Mouse (Mus musculus): ENCODE data around the gene Apol9a. TPM values are rescaled to one million over a fixed set of nuclear protein-coding genes. Genes with fewer than 3 reads are reported as not detected.

Gene Apol9a
- polyA plus RNA-seq, 1 experiment from 2014 or later, result 33.1 TPM

DNA sequence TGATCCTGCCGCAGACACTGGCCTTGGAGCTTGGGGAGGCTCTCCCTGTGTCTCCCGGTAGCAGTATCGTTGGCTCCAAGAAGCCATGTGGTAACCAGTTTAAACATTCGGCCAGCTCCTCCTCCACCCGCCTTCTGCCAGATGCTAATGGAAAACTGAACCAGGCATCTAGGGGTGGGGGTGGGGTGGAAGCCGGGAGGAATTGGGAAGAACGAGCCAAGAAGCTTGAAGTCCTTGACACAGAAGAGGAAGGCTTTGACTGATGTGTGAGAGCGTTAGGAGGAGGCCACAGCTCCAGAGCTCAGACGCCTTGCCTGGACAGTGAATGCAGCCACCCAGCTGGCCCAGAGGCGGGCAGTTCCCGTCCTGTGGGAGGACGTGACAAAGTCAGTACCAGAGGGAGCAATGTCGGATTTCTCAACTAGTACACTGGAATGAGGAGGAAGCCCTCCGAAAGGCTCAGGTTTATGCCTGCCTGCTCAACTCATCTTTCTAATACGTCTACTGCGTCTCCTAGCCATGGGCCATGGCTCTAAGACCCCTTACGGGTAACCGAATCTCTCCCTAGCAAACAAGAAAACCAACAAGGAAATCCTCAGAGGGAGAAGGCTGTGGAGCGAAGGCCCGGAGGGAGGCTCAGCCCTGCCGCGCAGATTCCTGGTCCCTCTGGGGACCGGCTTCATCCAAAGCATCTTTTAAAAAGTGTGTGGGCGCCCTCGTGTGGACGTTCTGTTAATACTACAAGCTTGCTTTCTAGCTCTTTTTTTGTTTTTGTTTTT is 44.0 kb downstream of the Apol9a start:
- 6% methylated on average over 26 of the region's 26 CpGs for WGBS
- Histone ChIP-seq H3K9me3 (ENCODE audit: control insufficient read depth) (no peaks in the 10 kb centered on the region), H3K4me2 (replicated peaks; ENCODE audit: low read depth) (peak overlapping the region; percentile 58), H3K27ac (ENCODE audit: low read depth, low read length) (peak overlapping the region; percentile 83), H3K27me3 (replicated peaks; ENCODE audit: control insufficient read depth, insufficient read depth, low read length) (no peaks in the 10 kb centered on the region; the same call in 1 of the 2 replicates), H3K36me3 (ENCODE audit: control insufficient read depth, insufficient read depth) (no peaks in the 10 kb centered on the region), H3K4me1 (replicated peaks; ENCODE audit: control insufficient read depth, insufficient read depth, low read length) (0 out of 2 replicates have a peak, but pooled peaks cover 2% of the 10 kb centered on the region), H3K4me3 (ENCODE audit: low read depth, low read length) (peak overlapping the region; percentile 14; the same call in 1 of the 2 replicates), H3K9ac (ENCODE audit: low read depth, low read length) (peak overlapping the region; percentile 37)
- ATAC-seq, result peak; percentile 26; the same call in 1 of the 2 replicates
- TF ChIP-seq CTCF (IDR thresholded peaks at IDR 0.05; ENCODE audit: low read depth), result peak; percentile 77

DNA sequence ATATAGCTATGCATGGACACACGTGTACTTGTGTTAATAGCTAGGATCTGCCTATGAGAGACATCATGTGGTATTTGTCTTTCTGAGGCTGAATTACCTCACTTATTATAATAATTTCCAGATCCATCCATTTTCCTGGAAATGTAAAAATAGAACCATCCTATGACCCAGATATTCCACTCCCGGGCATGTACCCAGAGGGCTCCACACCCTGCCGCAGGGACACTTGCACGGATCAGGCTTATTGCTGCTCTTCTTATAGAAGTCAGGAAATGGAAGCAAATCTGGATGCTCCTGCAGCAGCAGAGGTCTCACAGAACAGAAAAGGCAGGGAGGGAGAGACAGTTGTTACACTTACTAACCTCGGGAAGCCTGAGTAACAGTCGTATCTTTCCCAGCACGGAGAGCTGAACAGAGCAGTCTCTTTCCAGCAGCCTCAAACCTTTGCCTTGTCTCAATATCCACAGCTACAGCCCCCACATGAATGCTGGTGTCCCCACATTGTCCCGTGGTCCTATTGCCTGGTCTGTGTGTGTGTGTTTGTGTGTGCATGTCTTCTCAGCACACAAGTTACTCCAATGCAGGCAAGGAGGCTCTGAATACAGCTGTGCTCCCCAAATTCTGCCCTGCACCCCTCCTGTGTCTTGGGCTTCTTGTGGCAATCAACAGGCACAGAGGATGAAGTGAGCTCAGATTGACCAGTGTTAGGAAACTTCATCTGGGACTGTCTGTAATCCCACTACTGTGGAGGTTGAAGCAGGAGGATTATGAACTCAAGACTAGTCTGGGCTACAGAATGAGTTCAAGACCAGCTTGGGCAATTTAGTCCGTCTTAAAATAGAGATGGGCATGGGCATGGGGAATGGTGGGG is 45.0 kb downstream of the Apol9a start:
- Histone ChIP-seq H3K4me3 (ENCODE audit: low read depth, low read length) (no peak overlapping the region), H3K36me3 (ENCODE audit: control insufficient read depth, insufficient read depth) (no peaks in the 10 kb centered on the region), H3K9me3 (ENCODE audit: control insufficient read depth) (no peaks in the 10 kb centered on the region), H3K4me2 (replicated peaks; ENCODE audit: low read depth) (no peak overlapping the region), H3K4me1 (replicated peaks; ENCODE audit: control insufficient read depth, insufficient read depth, low read length) (0 out of 2 replicates have a peak, but pooled peaks cover 2% of the 10 kb centered on the region), H3K27ac (ENCODE audit: low read depth, low read length) (0 out of 2 replicates have a peak overlapping the region, but pooled peaks have one; percentile 83), H3K27me3 (replicated peaks; ENCODE audit: control insufficient read depth, insufficient read depth, low read length) (no peaks in the 10 kb centered on the region; the same call in 1 of the 2 replicates), H3K9ac (ENCODE audit: low read depth, low read length) (no peak overlapping the region)
- TF ChIP-seq CTCF (IDR thresholded peaks at IDR 0.05; ENCODE audit: low read depth), result no peak
- WGBS, result 58% methylated on average over 9 of the region's 9 CpGs
- no peak for ATAC-seq

DNA sequence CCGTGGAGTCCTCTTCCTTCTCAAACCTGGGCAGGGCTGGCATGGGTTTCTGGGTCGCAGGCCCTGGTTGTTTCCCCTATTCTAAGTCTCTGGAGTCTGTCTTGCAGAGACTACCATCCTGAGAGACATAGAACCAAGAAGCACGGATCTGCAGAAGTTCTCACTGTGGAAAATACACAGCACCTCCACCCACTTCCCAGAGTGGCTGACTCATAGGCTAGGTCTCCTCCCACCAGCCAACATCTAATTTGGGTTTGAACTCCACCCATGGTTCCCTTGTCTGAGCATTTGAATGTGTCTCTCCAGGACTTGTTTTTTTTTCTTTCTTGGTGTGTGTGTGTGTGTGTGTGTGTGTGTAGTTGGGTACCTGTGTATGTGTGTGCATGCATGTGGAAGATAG is 46.9 kb downstream of the Apol9a start:
- H3K27ac ChIP-seq (ENCODE audit: low read depth, low read length), result no peak overlapping the region
- no peaks in the 10 kb centered on the region for H3K9me3 ChIP-seq (ENCODE audit: control insufficient read depth)
- 68% methylated on average over 3 of the region's 3 CpGs for whole genome bisulfite sequencing
- no peaks in the 10 kb centered on the region for H3K36me3 ChIP-seq (ENCODE audit: control insufficient read depth, insufficient read depth)
- no peak overlapping the region for H3K4me2 ChIP-seq (replicated peaks; ENCODE audit: low read depth)
- no peak overlapping the region for H3K4me3 ChIP-seq (ENCODE audit: low read depth, low read length)
- TF ChIP-seq CTCF (IDR thresholded peaks at IDR 0.05; ENCODE audit: low read depth), result no peak
- 0 out of 2 replicates have a peak, but pooled peaks cover 2% of the 10 kb centered on the region for H3K4me1 ChIP-seq (replicated peaks; ENCODE audit: control insufficient read depth, insufficient read depth, low read length)
- ATAC-seq, result no peak
- H3K9ac ChIP-seq (ENCODE audit: low read depth, low read length), result no peak overlapping the region
- H3K27me3 ChIP-seq (replicated peaks; ENCODE audit: control insufficient read depth, insufficient read depth, low read length), result no peaks in the 10 kb centered on the region; the same call in 1 of the 2 replicates

DNA sequence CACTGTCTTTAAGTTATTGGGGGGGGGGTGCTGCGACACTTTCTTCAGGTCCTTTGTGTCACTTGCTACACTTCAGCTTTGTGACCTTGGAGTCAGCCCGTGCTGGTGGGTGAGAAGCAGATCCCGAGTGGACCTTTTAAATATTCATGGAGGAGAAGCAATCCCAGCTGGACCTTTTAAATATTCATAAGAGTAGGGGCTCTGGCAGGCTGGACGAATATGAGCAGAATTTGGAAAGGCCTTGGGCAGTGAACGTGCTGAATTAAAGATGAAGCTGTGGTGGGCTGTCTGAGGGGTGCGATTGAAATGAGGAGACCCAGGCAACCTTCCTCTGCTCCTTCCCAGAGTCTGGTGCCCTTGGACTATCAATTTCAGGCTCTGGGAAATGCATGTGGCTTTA is 47.4 kb downstream of the Apol9a start:
- H3K9me3 ChIP-seq (ENCODE audit: control insufficient read depth), result no peaks in the 10 kb centered on the region
- H3K4me2 ChIP-seq (replicated peaks; ENCODE audit: low read depth), result no peak overlapping the region
- H3K4me3 ChIP-seq (ENCODE audit: low read depth, low read length), result no peak overlapping the region
- no peak for TF ChIP-seq CTCF (IDR thresholded peaks at IDR 0.05; ENCODE audit: low read depth)
- H3K9ac ChIP-seq (ENCODE audit: low read depth, low read length), result no peak overlapping the region
- H3K4me1 ChIP-seq (replicated peaks; ENCODE audit: control insufficient read depth, insufficient read depth, low read length), result 0 out of 2 replicates have a peak, but pooled peaks cover 2% of the 10 kb centered on the region
- 61% methylated on average over 6 of the region's 6 CpGs for WGBS
- no peaks in the 10 kb centered on the region for H3K36me3 ChIP-seq (ENCODE audit: control insufficient read depth, insufficient read depth)
- no peak for ATAC-seq
- no peaks in the 10 kb centered on the region; the same call in 1 of the 2 replicates for H3K27me3 ChIP-seq (replicated peaks; ENCODE audit: control insufficient read depth, insufficient read depth, low read length)
- no peak overlapping the region for H3K27ac ChIP-seq (ENCODE audit: low read depth, low read length)

DNA sequence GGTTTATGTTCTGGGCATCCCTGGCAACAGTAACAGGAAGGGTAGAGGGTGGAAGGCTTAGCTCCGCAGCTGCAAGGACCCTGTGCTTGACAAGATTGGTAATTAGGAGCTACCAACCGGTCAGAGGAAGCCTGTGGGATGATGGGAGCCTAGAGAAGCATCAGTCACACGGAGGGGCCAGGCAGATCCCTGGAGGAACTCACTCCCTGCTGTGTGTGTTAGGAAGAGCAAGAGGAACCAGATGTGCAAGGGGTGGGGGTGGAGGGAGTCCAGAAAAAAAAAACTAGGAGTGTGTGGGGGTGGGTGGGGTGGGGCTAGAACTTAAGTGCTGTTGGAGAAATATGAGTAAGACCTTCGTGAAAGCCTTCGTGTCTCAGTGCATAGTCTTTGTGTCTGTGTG is 48.0 kb downstream of the Apol9a start:
- no peaks in the 10 kb centered on the region; the same call in 1 of the 2 replicates for H3K27me3 ChIP-seq (replicated peaks; ENCODE audit: control insufficient read depth, insufficient read depth, low read length)
- no peak for ATAC-seq

DNA sequence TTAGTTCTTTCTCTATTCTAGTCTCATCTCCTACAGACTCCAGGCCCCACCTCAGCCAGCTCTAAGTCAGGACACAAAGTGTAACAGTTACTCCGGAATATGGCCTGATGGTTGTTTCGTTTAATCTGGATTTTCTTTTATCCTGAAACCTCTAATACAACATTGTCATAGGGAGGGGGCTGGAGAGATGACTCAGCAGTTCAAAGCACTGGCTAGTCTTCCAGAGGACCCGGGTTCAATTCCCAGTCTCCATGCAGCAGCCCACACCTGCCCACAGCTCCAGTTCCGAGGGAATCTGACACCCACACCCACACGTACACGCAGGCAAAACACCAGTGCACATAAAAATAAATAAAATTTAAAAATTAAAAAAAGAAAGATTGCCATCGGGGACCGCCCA is 51.0 kb downstream of the Apol9a start:
- H3K9ac ChIP-seq (ENCODE audit: low read depth, low read length), result no peak overlapping the region
- no peaks in the 10 kb centered on the region for H3K36me3 ChIP-seq (ENCODE audit: control insufficient read depth, insufficient read depth)
- H3K9me3 ChIP-seq (ENCODE audit: control insufficient read depth), result no peaks in the 10 kb centered on the region
- no peak overlapping the region for H3K27ac ChIP-seq (ENCODE audit: low read depth, low read length)
- no peak for TF ChIP-seq CTCF (IDR thresholded peaks at IDR 0.05; ENCODE audit: low read depth)
- no peak overlapping the region for H3K4me2 ChIP-seq (replicated peaks; ENCODE audit: low read depth)
- no peaks in the 10 kb centered on the region for H3K27me3 ChIP-seq (replicated peaks; ENCODE audit: control insufficient read depth, insufficient read depth, low read length)
- no peaks in the 10 kb centered on the region for H3K4me1 ChIP-seq (replicated peaks; ENCODE audit: control insufficient read depth, insufficient read depth, low read length)
- no peak for ATAC-seq
- 92% methylated on average over 8 of the region's 8 CpGs for WGBS
- H3K4me3 ChIP-seq (ENCODE audit: low read depth, low read length), result no peak overlapping the region

More for the DNA sequence above, 48.0 kb downstream of the Apol9a start:
- H3K4me1 ChIP-seq (replicated peaks; ENCODE audit: control insufficient read depth, insufficient read depth, low read length), result 0 out of 2 replicates have a peak, but pooled peaks cover 2% of the 10 kb centered on the region
- no peak overlapping the region for H3K27ac ChIP-seq (ENCODE audit: low read depth, low read length)
- no peaks in the 10 kb centered on the region for H3K9me3 ChIP-seq (ENCODE audit: control insufficient read depth)
- H3K36me3 ChIP-seq (ENCODE audit: control insufficient read depth, insufficient read depth), result no peaks in the 10 kb centered on the region
- H3K4me3 ChIP-seq (ENCODE audit: low read depth, low read length), result no peak overlapping the region
- H3K9ac ChIP-seq (ENCODE audit: low read depth, low read length), result no peak overlapping the region
- WGBS, result 27% methylated on average over 5 of the region's 5 CpGs
- H3K4me2 ChIP-seq (replicated peaks; ENCODE audit: low read depth), result no peak overlapping the region
- no peak for TF ChIP-seq CTCF (IDR thresholded peaks at IDR 0.05; ENCODE audit: low read depth)
